Mouse (Mus musculus): ENCODE results near the gene Rap1b.

- TF ChIP-seq POLR2A (IDR thresholded peaks at IDR 0.05; ENCODE audit: insufficient read depth, low read depth, low read length) (no peak), CTCF (IDR thresholded peaks at IDR 0.05; ENCODE audit: insufficient read depth, low read depth, low read length) (no peak)
Measured at GRCm38 (mm10) chr10:117885358-117885757, 39.5 kb upstream of the Rap1b start.

Data from olfactory bulb, adult 2 months (tissue).